Mouse (Mus musculus) kidney, postnatal 0 days (tissue): ENCODE measurements around the gene Tmem184b. TPM values are rescaled to one million over a fixed set of nuclear protein-coding genes. Genes with fewer than 3 reads are reported as not detected.

Source experiments
- ATAC-seq: fragments of 200-750 bp; cut with Nextera tagmentation; replicated peaks from 2 replicates; pipeline ENCODE4 v1.8.0; 2017; ENCODE audit warnings: low read depth, moderate number of reproducible peaks, moderate TSS enrichment, moderate library complexity; ENCODE audit not compliant: low FRiP score
- DNase-seq: peaks from one replicate; pipeline ENCODE4 v3.0.0-alpha.2; 2016; ENCODE audit warnings: low spot score
- H3K27ac ChIP-seq: fragments of 300-500 bp; sonication (generic); 2 replicates; pipeline ENCODE4 v1.5.1; 2014; ENCODE audit warnings: mild to moderate bottlenecking
- H3K27me3 ChIP-seq: fragments of 300-500 bp; sonication (generic); 2 replicates; pipeline ENCODE4 v1.6.1; 2014; ENCODE audit warnings: low read length, mixed read lengths; ENCODE audit not compliant: insufficient read depth
- H3K36me3 ChIP-seq: fragments of 300-500 bp; sonication (generic); 2 replicates; pipeline ENCODE4 v1.6.1; 2014; ENCODE audit warnings: low read length, mixed read lengths; ENCODE audit not compliant: insufficient read depth
- H3K4me1 ChIP-seq: fragments of 300-500 bp; sonication (generic); replicated peaks from 2 replicates; pipeline ENCODE4 v1.6.1; 2014; ENCODE audit warnings: antibody characterized with exemption, low read length, mixed read lengths; ENCODE audit not compliant: insufficient read depth
- H3K4me2 ChIP-seq: fragments of 300-500 bp; sonication (generic); 2 replicates; pipeline ENCODE4 v1.6.1; 2014; ENCODE audit warnings: mild to moderate bottlenecking, low read length, moderate library complexity, mixed read lengths
- H3K4me3 ChIP-seq: fragments of 300-500 bp; sonication (generic); replicated peaks from 2 replicates; pipeline ENCODE4 v1.5.1; 2014; ENCODE audit warnings: low read depth, low read length
- H3K9ac ChIP-seq: fragments of 300-500 bp; sonication (generic); 2 replicates; pipeline ENCODE4 v1.6.1; 2014; ENCODE audit warnings: low read depth, low read length
- H3K9me3 ChIP-seq: fragments of 300-500 bp; sonication (generic); replicated peaks from 2 replicates; pipeline ENCODE4 v1.6.1; 2016; ENCODE audit warnings: low read length, inconsistent platforms, mixed read lengths
- CTCF ChIP-seq: IDR thresholded peaks from 2 replicates; pipeline ENCODE4 v1.5.1; 2016; ENCODE audit warnings: antibody characterized with exemption, low read depth, mild to moderate bottlenecking, moderate library complexity
- WGBS: fragments of 180-500 bp; shearing (Covaris S2); extraction: QIAGEN DNeasy Blood & Tissue Kit; methylation state at CpG from one replicate; pipeline ENCODE4 v1.1.7; 2014; 5-methylcytosine and 5-hydroxymethylcytosine counted together
- polyA plus RNA-seq: library from polyadenylated mRNA; unstranded; fragments of >200 nt; fragmentation: Nextera tagmentation; extraction: Ambion mirVana; gene quantifications from 2 replicates; pipeline ENCODE4 v1.2.1, GENCODE M21; 2015

The Tmem184b gene
- polyA plus RNA-seq, 1 experiment from 2014 or later: 44.4 TPM

GRCm38 (mm10) chr15:79351331-79351767, 52.0 kb downstream of the Tmem184b start:
- TF ChIP-seq CTCF: no peak
- DNase-seq (peak; percentile 59), ATAC-seq (no peak)
- H3K4me2 ChIP-seq: 0 out of 2 replicates have a peak overlapping the region, but pooled peaks have one; percentile 16
- H3K9me3 ChIP-seq: no peaks in the 10 kb centered on the region
- H3K27ac ChIP-seq: peak overlapping the region; percentile 8; the same call in 1 of the 2 replicates
- no peaks in the 10 kb centered on the region for H3K36me3 ChIP-seq
- WGBS: 23% methylated on average over 15 of the region's 15 CpGs
- H3K9ac ChIP-seq: peak overlapping the region; percentile 41; the same call in 1 of the 2 replicates
- 0 out of 2 replicates have a peak, but pooled peaks cover 18% of the 10 kb centered on the region for H3K4me1 ChIP-seq
- H3K27me3 ChIP-seq: no peaks in the 10 kb centered on the region
- H3K4me3 ChIP-seq: no peak overlapping the region

GRCm38 (mm10) chr15:79350866-79351265, 52.5 kb downstream of the Tmem184b start:
- H3K4me3 ChIP-seq: no peak overlapping the region
- TF ChIP-seq CTCF: no peak
- H3K9me3 ChIP-seq: no peaks in the 10 kb centered on the region
- H3K27ac ChIP-seq: peak overlapping the region; percentile 8; the same call in 1 of the 2 replicates
- DNase-seq: no peak
- H3K9ac ChIP-seq: no peak overlapping the region
- H3K27me3 ChIP-seq: no peaks in the 10 kb centered on the region
- 93% methylated on average over 4 of the region's 4 CpGs for whole genome bisulfite sequencing
- ATAC-seq: no peak
- no peaks in the 10 kb centered on the region for H3K36me3 ChIP-seq
- 0 out of 2 replicates have a peak, but pooled peaks cover 17% of the 10 kb centered on the region for H3K4me1 ChIP-seq
- H3K4me2 ChIP-seq: no peak overlapping the region

- H3K4me3 ChIP-seq: peak overlapping the region; percentile 66
- no peaks in the 10 kb centered on the region for H3K27me3 ChIP-seq
- no peaks in the 10 kb centered on the region for H3K36me3 ChIP-seq
- no peak for DNase-seq
- peak overlapping the region; percentile 86 for H3K27ac ChIP-seq
- 0 out of 2 replicates have a peak, but pooled peaks cover 14% of the 10 kb centered on the region for H3K4me1 ChIP-seq
- ATAC-seq: no peak
- H3K9ac ChIP-seq: peak overlapping the region; percentile 76; the same call in 1 of the 2 replicates
- peak overlapping the region; percentile 97 for H3K4me2 ChIP-seq
- 54% methylated on average over 8 of the region's 8 CpGs for WGBS
- H3K9me3 ChIP-seq: no peaks in the 10 kb centered on the region
- TF ChIP-seq CTCF: no peak
Measured at GRCm38 (mm10) chr15:79348651-79349050, 54.7 kb downstream of the Tmem184b start.

GRCm38 (mm10) chr15:79347845-79348506, 55.4 kb downstream of the Tmem184b start:
- WGBS: 1% methylated on average over 40 of the region's 46 CpGs
- no peaks in the 10 kb centered on the region for H3K27me3 ChIP-seq

GRCm38 (mm10) chr15:79347165-79347844, 56.1 kb downstream of the Tmem184b start:
- 0 out of 2 replicates have a peak, but pooled peaks cover 14% of the 10 kb centered on the region for H3K4me1 ChIP-seq
- DNase-seq: peak; percentile 96
- WGBS: under 1% methylated on average over 61 of the region's 61 CpGs
- H3K9me3 ChIP-seq: no peaks in the 10 kb centered on the region
- peak overlapping the region; percentile 97 for H3K4me2 ChIP-seq
- H3K9ac ChIP-seq: peak overlapping the region; percentile 76
- H3K36me3 ChIP-seq: no peaks in the 10 kb centered on the region
- no peaks in the 10 kb centered on the region for H3K27me3 ChIP-seq
- peak overlapping the region; percentile 86 for H3K27ac ChIP-seq
- H3K4me3 ChIP-seq: peak overlapping the region; percentile 66
- TF ChIP-seq CTCF: no peak
- ATAC-seq: peak; percentile 82

More at GRCm38 (mm10) chr15:79347845-79348506, 55.4 kb downstream of the Tmem184b start:
- H3K4me3 ChIP-seq: peak overlapping the region; percentile 66
- peak overlapping the region; percentile 86 for H3K27ac ChIP-seq
- H3K4me1 ChIP-seq: 0 out of 2 replicates have a peak, but pooled peaks cover 14% of the 10 kb centered on the region
- H3K36me3 ChIP-seq: no peaks in the 10 kb centered on the region
- TF ChIP-seq CTCF: peak; percentile 55
- ATAC-seq (peak; percentile 71), DNase-seq (peak; percentile 77)
- no peaks in the 10 kb centered on the region for H3K9me3 ChIP-seq
- peak overlapping the region; percentile 97 for H3K4me2 ChIP-seq
- H3K9ac ChIP-seq: peak overlapping the region; percentile 76
